Mouse (Mus musculus) cerebellum, adult (tissue): ENCODE measurements around the gene Abraxas2.
A peak's percentile ranks its signal among the peaks of the same experiment; 100 is the strongest.

Source experiments
- ATAC-seq: cut with Nextera tagmentation; 2 replicates; pipeline ENCODE4 v1.9.2; 2017; ENCODE audit warnings: mild to moderate bottlenecking, moderate library complexity, mixed read lengths; ENCODE audit not compliant: insufficient number of reproducible peaks, low FRiP score, low TSS enrichment

Abraxas2 gene

DNA sequence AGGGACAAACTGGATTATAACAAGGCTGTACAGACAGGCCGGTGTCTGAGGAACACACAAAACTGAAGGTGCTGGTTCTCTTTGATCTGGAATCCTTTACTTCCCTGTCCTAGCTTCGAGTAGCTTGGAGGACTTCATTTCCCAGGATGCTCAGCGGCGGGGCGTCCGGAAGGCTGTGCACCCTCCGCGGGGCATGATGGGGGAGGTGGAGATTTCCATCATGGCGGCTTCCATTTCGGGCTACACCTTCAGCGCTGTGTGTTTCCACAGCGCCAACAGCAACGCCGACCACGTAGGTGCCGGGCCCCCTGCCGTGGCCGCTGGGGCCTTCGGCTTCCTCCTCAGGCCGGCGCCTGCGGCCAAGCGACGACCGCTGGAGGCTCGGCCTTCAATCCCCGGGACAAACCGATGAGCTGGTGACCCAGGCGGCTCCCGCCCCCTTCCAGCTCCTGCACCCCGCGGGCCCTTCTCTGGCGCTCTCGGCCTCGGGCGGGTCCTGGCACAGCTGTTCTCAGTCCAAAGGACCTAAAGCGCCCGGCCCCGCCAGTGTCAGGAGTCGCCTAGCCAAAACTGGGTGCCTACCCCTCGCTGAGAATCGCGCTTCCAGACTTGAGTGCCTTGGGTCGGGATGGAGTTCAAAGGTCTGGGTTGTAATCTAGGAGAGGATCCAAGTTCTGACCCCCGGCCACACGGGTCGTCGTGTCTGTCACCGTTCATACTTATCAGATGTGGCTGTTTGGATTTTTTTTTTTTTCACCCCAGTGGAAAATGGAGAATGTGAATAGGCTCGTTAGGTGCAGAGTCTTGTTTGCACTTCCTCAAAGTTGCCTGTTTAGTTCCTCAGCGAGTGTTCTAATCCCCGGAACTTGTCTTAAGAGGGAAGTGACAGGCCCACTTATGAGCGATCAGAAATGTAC is at the start of gene Abraxas2:
Abraxas2 (plus strand) TSS at position 184 of the 917 bp plus-strand sequence.
- peak; percentile 93 for ATAC-seq

DNA sequence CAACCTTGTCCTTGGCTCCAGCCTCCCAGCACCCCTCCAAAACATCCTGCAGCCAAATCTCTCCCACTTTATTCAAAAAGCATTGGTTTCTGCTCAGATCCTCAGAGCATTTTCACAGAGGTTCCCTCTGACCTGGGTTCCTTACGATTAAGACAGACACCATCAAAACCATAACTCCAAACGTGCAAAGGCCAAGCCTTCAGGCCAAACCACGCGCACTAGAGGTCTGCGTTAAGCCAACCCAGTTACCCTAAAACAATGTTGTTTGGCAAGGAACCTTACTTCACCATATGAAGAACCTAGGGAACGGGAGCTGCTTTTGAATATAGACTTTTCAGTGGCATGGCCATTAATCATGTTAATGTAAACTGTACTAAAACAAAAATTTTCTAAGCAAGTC is 49.3 kb upstream of the Abraxas2 start:
- no peak for ATAC-seq

DNA sequence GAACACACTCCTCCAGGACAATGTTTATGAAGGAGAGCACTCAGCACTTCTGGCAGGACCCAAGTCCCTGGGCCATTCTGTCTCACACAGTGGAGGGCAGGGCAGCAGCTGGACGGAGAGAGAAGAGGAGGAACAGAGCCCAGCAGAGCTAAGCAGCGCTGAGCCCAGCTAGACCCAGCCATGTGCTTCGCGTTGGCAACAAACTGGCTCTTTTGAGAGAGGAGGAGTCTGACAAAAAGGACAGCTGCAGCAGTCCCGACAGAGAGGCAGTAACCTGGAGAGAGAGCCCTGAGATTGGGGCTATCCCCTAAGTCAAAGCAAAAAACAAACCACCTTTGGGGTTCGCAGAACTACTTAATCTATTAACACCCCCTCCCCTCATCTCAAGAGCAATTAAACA is 48.7 kb upstream of the Abraxas2 start:
- no peak for ATAC-seq

DNA sequence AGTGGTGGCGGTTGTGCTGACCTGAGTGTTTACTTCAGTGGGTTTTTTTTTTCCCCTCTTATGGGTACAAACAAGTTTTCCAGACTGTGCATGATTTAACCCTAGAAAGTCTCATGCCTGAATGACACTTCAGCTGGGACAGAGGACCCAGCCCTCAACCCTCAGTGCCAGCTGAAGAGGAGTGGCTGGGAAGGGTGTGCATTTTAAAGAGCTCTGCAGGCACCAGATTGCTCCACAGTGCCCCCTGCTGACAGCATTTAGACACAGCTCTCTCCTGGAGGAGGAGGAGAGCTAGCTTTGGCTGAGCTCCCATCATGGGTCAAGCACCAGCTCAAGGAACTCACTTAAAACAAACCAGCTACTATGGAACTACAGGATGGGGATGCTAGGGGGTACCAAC is 48.1 kb upstream of the Abraxas2 start:
- peak; percentile 22; the same call in 1 of the 2 replicates for ATAC-seq

DNA sequence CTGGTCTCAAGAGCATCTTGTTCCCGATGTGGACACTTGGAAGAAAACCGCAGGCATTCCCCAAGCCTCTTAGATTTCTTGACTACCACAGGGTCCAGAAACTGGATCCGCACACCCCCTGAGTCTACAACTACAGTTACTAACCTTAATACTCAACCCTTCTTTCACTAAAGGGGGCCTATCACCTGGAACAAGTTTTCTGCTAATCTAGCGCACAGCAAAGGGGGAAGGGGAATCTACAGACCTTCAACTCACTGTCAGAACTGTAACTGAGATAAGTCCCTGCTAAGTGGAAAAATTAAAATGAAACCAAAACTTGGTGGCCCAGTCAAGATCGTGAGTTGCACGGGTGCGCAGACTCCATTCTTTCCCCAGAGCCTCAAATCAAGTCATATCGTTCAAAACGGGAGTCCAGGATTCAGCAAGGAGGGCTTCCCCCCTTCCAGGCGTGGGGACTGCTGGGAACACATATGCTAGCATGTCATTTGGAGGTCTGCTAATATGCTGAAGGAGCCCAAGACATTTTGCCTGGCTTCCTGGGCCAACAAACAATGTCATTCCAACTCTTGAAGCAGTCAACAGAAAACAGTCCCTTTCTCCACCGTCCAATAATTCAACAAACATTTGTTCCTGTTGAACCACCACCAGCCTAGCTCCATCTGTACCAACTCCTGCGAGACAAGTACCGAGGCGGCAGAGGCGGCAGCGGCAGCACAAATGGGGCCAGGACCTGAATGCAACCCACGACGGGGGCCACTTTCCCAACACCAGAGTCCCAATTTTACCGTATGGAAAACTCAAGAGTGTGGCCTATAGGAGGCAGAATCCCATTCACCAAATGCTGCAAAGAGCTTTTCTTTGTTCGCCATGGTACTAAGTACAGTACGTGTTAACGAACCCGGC is 47.1 kb upstream of the Abraxas2 start:
- no peak for ATAC-seq

DNA sequence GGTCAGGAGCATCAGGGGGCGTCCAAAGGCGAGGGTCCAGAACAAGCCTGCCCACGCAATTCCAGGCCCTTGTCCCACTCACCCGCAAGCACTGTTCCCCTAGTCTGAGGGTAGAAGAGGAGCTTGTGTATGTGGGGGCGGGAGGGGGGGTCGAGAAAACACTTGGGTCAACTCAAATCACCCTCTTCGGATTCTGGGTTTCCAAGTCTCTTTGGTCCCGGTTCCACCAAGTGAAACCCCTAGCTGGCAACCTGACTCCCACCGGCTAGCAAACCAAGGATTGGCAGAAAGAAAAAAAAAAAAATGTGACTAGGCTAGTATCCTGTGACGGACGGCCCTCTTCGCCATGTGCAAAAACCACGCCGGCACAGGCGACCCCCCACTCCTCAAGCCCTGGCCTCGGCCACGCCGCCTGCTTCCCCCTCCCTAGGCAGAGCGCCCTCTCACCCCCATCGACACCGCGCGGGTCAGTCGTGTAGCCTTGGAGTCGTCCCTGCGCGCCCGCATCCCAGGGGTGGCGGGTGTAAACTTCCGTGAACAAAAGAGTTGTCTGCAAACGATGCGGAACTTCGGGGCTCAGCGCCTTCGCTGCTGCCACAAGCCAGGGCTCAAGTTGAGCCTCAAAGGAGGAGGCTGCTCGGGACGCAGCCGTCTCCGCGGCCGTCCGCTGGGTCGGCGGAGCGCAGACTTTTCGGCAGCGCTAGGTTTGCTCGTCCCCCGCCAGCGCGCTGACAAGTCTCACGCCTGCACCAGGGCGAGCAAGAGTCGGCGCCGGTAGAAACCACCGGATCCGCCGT is 46.2 kb upstream of the Abraxas2 start:
- no peak for ATAC-seq

DNA sequence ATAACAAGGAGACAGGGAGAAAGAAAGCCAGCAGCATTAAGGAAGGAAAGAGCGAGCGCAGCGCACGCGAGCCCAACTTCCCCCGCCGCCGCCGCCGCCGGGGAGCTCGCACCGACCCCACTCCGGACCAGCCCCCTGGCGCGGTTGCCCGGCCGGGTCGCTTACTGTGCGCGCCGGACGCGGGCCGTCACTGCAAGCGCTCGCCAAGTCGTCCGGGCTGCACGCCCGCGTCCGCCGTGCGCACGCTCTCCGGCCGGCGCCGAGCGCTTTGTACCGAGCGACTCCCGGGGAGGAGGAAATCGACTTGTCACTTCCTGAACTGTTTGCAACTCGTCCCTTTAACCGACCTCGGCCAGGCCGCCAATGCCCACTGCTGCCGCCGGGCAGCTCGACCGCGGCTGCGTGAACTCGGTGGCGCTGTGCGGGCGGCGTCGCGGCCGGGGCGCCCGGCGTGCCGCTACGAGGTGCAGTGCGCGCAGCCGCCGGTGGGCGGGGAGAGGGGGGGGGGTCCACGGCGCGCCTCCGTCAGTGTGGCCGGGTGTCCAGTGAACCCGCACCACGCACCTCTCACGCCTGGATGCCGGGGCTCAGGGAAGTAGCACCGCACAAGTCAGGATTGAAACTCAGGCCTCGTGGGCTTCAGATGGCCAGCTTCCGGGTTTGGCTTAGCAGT is 45.5 kb upstream of the Abraxas2 start, which contains the start of gene Fam53b:
Fam53b (minus strand) TSS at position 471 of the 673 bp plus-strand sequence.
- peak; percentile 54; the same call in 1 of the 2 replicates for ATAC-seq

DNA sequence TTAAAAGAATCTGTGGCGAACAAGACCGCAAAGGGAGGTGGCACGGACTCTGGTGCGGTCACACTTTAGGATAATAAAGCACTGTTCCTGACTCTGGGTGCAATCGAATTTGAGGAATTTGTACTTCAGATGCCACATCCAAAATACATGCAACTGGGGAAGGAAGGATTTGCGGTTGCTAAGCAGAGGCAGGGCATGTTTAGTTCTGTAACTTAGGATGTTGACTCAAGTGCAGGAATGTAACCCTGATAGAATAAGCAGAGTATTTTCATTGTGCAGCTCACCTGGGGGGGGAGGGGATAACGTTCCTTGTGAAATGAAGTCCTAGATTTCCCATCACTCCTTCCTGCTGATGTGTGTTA is 45.0 kb upstream of the Abraxas2 start:
- no peak for ATAC-seq

DNA sequence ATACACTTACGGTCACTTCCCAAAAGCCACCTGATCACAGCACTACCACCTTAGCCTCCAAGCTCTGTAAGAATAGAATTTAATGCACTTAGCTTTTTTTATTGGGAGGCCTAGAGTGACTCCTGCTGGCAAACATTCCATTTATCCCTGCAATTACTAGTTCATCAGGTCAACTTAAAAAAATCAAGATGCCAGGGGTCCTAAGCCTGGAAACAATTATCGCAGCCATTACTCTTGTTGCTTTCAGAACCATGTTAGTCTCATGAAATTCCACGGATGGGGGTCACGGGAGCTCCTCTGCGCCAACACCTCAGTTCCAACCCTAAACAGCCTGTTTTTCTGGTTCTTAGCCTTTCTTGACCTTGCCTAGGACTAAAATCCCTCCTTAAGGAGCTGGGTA is 43.9 kb upstream of the Abraxas2 start:
- ATAC-seq = no peak

DNA sequence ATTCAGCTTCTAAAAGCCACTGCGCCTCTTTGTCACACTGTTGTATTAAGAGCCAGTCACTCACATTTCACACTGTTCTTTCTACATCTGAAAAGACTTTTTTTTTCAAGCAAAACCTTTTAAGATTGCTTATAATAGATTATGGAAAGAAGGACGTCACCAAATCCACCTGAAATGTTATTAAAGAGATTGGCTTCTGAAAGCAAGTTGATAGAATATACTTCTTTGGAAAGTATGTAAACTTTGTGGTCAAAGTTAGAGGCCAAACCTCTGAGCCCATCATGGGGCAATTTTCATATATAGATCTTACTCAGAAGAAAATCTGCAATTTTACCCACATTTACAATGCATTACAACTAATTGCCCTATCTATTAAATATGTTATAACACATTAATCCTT is 42.5 kb upstream of the Abraxas2 start:
- ATAC-seq = no peak

DNA sequence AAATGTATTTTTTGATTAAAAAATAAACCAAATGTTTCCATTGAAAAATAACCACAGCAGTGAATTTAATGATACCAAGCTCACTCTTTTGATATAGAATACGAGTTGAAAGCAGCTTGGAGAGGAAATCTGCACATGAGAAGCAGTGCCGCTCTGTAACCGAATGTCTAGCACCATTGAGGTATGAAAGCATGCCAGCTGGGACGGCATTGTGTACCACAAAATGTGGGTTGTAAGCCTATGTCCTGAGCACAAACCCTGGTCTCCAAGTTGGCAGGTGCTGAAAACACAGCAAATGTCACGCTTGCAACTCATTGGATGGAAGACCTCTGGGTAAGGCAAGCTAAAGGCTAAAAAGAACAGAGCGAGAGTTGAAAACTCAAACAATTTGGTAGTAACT is 42.0 kb upstream of the Abraxas2 start:
- ATAC-seq = no peak

DNA sequence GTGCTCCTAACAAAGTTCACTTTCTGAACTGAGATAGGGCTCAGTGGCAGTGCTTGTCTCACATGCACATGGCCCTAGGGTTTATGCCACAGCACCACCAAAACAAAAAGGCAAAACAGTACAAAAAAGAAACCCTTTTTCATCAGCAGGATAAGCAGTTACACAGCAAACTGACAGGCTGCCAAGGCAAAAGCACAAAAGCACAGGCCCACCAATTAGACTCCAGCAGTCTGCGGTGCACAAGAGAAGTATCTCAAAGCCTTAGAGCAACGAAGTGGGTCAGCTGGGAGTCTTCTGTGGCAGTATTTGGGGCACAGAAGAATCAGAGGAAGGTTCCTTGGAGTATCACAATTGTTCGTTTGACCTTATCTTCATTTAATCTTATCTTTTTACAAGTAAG is 38.3 kb upstream of the Abraxas2 start:
- ATAC-seq = no peak

DNA sequence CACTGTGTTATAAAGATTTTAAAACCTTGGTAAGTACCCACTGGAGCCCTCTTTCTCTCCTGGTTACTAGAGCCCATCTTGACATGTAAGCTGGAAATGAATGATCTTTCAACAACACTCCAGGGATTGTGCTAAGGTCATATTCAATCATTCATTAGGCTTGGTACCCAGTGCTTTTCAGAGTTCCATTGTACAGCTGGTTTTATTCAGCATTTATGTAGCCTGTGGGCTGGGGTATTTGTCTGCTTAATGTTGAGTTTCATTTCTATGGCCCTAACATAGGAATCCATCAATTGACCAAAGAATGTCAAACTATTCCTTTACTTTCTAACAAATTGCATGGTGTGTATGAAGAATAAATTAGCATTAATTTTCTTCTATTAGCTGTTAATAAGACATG is 35.2 kb upstream of the Abraxas2 start:
- no peak for ATAC-seq

DNA sequence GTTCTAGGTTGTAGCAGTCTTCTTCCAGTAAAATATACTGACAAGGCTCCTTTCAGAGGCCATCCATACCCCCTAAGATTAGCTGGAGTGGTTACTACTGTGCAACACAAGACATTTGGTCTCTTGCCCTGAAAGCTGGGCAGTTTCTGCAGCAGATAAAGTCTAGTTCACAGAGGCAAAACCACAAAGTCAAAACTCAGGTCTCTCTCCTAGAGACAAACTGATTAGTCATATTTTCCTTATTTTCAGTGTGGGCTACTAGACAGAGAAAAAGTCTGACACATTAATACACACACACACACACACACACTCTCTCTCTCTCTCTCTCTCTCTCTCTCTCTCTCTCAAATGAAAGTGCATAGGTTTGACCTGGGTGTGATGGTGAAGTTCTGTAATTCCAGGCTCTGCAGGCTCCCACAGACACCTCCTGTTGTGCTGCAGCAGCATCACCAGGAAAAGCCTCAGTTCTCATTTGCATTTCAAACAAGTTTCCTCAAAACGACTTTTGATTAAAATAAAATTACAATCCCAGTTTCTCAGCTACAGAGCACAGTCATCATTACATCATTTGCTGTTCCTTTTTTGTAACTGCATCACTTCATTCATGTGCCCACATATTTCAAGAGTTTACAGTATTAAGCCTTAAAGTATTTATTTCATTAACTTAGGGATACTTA is 34.5 kb upstream of the Abraxas2 start:
- ATAC-seq = no peak

DNA sequence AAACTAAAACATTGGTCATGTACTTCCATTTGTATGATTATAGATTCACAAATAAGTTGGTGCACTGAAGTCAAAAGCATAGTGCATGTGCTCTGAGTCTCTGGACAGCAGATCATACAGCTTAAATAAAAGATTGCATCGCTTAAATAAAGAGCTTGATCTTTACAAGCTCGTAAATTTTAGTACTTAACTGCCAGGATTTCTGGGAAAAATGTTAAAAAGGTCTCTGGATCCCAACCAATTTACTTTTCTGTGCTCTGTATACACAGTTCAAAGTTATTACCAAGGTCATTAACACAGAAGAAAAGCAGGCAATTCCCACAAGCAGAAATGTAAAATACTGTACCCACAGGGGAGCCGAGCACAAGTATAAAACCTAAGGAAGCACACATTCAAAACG is 28.1 kb upstream of the Abraxas2 start:
- ATAC-seq = no peak

DNA sequence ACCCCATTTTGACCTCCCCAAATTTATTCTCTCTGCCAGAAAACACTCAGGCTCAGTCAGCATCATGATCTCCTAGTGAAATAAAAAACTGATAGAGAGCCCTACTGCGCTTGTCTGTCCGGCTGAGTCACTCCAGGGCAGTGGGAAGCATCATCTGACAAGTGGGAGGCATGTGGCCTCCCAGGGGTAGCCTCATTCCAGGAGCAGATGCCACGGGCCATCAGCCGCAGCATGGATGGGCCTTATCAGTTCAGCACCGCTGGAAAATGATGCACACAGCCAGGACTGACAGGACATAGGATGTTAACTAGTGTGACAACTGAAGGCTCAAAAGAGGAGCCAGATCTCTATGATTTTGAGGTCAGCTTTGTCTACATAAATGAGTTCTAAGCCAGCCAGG is 17.7 kb upstream of the Abraxas2 start:
- no peak for ATAC-seq

DNA sequence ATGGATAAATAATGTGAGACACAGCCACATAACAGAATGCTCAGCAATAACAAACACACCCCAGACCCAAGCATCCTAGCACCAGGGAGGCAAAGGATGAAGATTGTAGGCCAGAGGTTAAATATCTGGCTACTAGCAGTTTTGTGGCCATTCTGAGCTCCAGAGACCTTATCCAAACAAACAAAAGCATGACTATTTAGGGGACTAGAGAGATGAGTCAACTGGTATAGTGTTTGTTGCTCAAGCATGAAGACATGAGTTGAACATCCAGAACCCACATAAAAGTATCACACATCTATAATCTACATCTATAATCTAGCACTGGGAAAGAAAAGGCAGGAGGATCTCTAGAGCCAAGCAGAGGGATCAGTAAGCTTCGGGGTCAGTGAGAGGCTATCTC is 16.6 kb upstream of the Abraxas2 start:
- ATAC-seq = no peak

DNA sequence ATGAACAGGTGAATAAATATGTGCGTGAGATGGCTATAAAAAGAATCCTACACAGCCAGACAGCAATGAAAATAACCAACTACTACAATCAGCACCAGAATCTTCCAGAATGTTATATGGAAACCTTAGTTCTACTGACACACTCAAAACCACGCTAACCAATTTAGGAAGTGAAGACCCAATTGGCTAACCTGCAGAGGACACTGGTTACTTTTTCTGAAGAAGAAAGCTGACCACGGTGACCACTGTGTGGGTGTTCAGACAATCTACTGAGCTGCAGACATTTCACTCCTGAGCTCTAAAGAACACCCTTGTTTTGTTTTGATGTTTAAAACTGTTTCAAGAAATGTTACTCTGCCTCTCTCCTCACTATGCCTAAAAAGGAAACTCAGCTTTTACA is 15.9 kb upstream of the Abraxas2 start:
- no peak for ATAC-seq

DNA sequence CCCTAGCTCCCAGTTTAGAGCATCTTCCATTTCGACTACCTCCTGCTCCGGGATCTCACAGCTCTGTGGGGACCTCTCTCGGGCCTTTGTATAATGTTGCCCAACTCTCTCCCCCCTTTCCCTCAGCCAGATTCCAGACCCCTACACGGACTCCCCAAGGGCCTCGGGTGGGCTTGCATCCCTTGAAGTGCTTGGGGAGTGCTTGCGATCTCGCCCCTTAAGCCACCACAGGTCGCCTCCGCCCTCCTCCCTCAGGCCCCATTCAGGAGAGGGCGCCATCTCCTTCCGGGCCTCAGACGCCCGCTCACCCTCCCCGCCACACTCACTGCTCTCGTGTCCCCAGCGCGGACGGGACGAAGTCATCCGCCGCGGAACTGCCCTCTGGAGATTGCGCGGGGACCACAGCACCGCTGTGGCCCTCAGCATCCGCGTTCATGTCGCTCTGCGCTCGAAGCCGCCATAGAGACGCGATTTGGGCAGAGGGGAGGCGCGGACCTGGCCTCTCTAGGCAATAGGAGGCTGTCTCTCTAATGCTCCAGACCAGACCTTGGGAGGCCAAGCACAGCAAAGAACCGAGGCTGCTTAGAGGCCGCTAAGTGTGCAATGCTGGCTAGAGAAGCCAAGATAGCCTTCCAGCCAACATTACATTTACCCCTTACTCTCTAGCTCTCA is 6.7 kb upstream of the Abraxas2 start, which contains the start of gene Eef1akmt2:
Eef1akmt2 (minus strand) TSS at position 501 of the 672 bp plus-strand sequence.
- peak; percentile 91 for ATAC-seq
